Mouse (Mus musculus) neural tube, embryonic 14.5 days (tissue): ENCODE measurements at regions not wholly inside any gene's neighbourhood (a gene's known extent, or its start where the extent isn't known, plus 50 kb on each side); places are given as distances from the start of the nearest gene placed in this dataset. TPM values are rescaled to one million over a fixed set of nuclear protein-coding genes. Genes with fewer than 3 reads are reported as not detected.

Experiments
- microRNA-seq: library from miRNA; unstranded; fragments of <30 nt; microRNA quantifications from one replicate; pipeline ENCODE4, GENCODE M21; 2016

Small RNAs in the stretch of these regions (microRNA-seq; reads per million reads assigned to microRNA genes)
- not detected for gene Gm25347
